Mouse (Mus musculus) thymus, postnatal 14 days (tissue): ENCODE data around the gene Hcrt.
A peak's percentile ranks its signal among the peaks of the same experiment; 100 is the strongest.
"Not testable (repeated sequence)": the region's sequence is repeated elsewhere in the genome, so short reads cannot be mapped to it uniquely, and the experiment has no call there.

Experiments used
- DNase-seq: peaks from one replicate; pipeline ENCODE4 v3.0.0; 2021

Hcrt gene

GRCm38 (mm10) chr11:100762831-100763230 lies at the start of gene Hcrt:
Gene Hcrt (minus strand): TSS chr11:100762931.
- no peak for DNase-seq

DNA sequence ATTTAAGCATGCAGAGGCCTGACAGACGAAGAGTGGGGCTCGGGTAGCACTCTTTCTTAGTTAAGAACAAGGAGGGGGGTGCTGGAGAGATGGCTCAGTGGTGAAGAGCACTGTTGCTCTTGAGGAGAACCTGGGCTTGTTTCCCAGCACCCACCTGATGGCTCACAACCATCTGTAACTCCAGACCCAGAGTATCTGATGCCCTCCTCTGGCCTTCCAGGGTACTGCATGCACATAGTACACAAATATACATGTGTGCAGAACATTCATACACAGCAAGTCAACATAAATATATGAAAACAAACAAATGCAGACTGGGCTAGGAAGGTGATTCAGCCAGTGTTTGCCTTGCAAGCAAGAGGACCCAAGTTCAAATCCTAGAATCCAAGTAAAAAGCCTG lies 48.4 kb upstream of the Hcrt start:
- peak; percentile 32 for DNase-seq

GRCm38 (mm10) chr11:100810516-100810915 lies 47.8 kb upstream of the Hcrt start:
- DNase-seq: no peak

DNA sequence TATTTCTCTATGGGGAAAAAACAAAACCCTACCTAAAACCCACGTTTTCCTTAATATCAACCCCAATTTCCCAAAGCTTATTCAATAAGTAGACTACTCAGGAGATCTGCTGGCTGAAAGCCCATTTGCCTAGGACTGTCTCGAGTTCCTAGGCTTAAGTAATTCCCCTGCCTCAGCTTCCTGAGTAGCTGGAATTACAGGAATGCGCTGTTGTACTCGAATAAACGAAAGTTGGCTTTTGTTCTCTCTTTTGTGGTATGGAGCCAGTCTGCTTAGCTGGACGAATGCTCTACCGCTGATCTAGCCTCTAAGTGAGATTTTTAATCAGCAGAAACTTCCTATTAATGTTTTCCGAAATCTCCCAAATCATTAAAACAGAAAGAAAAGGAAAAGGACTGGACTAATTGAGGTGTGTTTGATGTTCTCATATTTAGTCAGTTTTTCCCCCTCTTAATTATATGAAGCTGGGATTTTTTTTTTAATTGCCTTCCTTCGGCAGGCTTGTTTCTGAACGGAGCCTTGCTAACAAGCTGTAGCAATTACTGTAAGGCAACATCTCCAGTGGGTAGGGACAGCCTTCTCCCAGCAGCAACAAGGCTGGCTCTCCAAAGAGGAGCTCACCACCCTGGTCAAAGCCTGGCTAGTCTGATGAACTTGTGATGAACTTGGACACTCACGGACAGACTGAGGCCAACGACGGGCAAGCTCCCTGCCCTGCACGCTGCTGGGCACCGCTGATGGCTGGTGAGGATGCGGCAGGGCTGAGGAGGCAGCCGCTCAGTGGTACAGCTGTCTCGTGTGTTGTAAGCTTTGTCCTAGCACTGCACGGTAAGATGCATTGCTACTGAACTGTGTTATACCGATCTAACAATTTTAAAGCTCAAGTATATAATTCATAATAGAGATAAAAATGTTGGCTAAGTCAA lies 43.9 kb upstream of the Hcrt start:
- no peak for DNase-seq

GRCm38 (mm10) chr11:100805535-100805934 lies 42.8 kb upstream of the Hcrt start:
- no peak for DNase-seq

- DNase-seq: no peak
Measured at GRCm38 (mm10) chr11:100804409-100804808, 41.7 kb upstream of the Hcrt start.

DNA sequence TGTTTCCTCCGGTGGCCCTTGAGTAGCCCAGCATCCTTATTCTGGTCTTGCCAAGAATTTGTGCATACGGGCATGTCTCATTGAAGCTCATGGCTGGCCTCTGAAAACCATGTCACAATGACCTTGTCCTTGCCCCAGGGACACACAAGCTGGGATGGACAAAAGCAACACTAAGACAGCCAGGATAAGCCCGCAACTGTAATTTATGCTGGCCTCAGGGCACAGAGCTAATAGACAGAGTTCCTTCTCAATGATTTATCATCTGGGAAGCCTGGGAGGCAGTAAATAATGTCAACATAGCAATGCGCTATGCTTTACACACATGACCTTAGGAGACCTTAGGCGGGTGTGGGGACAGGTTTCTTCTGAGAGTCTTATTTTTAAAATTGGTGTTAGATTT lies 36.7 kb upstream of the Hcrt start:
- no peak for DNase-seq

DNA sequence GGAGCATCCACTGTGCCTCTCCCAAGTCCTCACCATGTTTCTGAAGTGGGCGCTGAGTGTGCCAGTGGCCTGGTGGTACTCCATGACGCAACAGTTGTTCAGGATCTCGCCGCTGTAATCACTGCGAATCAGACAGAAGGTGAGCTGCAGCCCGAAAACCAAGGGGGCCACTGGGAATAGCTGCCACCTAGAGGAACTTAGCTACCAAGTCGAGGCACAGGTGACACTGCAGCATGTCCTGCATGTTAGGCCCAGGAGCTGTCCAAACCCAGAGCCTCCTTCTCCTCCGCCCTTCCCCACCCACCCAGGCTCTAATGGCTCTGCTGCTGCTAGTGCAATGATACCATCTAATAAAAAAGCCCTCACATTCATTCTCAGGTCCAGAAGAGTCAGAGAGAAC lies 33.9 kb upstream of the Hcrt start:
- DNase-seq: no peak

GRCm38 (mm10) chr11:100795386-100795785 lies 32.7 kb upstream of the Hcrt start:
- DNase-seq: no peak

DNA sequence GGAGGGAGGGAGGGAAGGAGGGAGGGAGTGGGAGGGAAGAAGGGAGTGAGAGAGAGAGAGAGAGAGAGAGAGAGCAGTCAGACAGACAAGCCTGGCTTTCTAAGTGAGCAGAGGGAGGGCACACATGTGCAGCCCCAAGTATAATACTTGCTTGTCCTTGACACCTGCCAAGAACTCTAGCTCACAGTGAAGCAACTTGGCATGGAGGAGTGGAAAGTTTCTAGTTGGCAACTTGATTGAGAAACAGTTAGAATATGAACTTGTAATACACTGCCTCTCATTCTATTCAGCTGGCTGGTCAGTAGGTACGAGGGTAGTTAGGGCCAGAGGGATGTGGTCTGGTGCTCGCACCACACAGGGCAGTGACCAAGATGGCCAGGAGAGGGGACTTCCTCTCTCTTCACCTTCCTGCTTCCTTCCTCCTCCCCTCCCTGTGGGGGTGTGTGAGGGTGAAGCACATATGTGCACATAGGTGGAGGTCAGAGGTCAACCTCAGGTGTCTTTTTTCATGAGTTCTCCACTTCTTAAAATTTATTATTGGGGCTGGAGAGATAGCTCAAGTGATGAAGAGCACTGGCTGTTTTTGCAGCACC lies 28.8 kb upstream of the Hcrt start:
- DNase-seq: no peak

DNA sequence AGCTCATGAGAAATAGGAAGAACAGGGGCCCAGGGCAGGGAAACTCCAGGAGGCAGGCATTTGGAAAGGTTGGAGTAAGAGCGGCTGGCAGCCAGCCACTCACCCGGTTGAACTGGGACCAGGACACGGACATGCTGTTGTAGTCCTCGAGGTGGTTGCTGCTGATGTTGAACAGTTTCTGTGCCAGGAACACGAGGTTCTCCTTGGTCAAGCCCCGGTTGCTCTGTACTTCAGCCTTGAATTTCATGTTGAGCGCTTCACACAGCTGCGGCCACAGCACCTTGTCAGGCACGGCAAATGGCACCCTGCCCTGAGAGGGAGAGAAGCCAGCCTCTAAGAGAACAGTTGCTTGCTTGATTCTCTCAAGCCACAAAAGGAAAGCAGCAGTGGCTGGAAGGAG lies 27.9 kb upstream of the Hcrt start:
- DNase-seq: not testable (repeated sequence)

DNA sequence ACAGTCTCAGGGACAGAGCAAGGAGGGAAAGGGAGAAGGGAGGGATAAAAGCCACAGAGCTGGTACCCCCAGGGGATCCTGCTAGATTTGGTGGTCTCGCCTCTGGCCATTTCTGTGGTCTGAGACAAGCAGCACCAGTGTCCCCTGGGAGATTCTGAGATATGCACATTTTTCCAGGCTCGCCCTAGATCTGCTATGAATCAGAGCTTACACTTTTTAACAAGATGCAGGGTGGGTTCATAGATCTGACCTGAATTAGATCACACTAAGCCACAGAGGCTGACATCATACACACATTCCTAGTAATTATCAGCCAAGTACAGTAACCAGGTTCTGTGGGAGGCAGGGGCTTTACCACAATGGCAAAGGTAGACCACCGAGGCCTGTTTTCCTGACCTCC lies 27.0 kb upstream of the Hcrt start:
- no peak for DNase-seq

DNA sequence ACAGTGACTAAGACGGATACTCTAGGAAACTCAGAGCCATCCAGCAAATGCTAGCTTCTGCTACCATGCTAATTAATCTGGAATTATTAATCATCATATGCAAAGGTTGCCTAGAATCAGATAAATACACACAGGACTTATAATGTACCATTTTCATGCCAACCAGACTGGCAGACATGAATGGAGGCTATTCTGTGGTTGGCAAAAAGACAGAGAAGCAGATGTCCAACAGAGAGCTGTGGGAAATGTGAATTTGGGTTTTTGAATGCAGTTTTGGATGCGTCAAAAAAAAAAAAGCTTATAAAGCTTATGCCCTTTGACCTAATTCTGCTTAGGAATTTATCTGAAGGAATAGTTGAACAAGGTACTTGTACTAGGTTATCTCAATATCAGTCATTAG lies 23.0 kb upstream of the Hcrt start:
- DNase-seq: no peak

DNA sequence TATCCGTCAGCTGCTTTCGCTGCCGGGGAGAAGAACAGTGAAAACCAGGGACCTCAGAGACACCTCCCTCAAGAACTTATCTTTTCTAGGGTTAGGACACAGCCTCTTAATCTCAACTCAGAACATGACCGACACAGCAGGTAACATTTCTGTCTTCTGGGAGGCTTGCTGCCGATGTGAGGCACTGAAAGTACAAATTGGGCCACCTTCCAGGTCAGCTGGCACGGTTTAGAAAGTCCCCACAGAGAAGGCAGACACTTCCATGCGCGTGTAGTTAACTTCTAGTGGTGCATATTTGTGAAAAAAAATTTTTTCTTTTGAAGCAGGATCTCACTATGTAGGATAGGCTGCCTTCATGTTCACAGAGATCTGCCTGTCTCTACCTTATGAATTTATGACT lies 21.6 kb upstream of the Hcrt start:
- no peak for DNase-seq

DNA sequence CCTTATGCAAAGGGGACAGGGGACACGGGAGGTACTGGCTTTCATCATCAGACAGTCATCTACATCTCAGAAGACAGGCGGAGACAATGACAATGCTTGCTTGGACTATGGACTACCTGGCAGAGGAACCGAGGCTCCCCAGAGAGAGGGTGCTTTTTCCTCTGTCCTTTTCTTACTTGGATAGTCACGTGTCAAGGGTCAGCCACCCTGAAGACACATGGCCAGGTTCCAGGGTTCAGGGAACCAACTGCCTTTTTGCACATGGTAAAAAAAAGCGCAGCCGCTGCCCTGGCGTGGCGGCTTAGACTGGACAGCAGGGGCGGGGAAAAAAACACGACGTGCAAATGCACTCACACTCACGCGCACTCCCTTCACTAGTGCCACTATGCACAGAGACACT lies 19.8 kb upstream of the Hcrt start:
- DNase-seq: no peak

GRCm38 (mm10) chr11:100781763-100782475 lies 19.2 kb upstream of the Hcrt start:
- no peak for DNase-seq

DNA sequence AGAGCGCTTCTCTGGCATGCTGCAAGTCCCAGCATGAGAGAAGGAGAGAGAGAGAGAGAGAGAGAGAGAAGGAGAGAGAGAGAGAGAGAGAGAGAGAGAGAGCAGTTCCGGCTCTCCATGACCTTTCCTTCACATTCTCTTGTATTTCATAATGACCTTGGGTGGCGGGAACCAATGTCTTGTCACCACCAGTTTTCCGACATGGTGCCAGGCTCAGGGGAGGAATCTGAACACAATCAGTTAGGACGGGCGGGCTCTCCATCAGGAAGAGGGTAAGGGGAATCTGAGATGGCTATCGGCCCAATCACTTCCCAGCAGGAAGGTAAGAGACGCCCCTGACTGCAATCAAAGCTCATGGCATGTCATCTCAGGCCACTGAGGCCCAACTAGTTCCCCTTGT lies 17.5 kb upstream of the Hcrt start:
- DNase-seq: no peak

DNA sequence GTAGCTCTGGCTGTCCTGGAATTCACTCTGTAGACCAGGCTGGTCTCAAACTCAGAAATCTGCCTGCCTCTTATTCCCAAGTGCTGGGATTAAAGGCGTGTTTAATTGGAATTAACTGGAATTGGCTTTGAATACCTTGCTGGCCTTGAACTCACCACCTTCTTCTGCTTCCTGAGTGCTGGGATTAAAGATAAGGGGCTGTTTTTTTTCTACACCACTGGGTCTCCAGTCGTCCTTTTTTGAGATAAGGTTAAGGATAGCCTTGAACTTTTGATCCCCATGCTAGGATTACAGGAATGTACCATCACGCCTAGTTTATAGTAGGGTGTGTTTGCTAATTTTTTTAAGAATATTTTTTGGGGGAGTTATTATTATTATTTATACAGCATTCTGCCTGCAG lies 15.3 kb upstream of the Hcrt start:
- DNase-seq: no peak

GRCm38 (mm10) chr11:100775921-100776320 lies 13.2 kb upstream of the Hcrt start:
- DNase-seq: no peak

DNA sequence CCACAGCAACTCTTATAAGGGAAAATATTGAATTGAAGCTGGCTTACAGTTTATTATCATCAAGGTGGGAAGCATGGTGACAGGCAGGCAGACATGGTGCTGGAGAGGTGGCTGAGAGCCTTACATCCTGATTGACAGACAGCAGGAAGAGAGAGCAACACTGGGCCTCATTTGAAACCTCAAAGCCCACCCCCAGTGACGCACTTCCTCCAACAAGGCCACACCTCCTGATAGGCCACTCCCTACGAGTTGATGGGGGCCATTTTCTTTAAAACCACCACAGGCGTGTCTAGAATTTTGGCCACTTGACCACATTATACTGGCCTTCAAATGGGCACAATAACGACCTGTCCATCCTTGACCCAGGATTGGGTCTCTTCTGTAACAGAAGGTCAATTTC lies 11.5 kb upstream of the Hcrt start:
- DNase-seq: no peak

DNA sequence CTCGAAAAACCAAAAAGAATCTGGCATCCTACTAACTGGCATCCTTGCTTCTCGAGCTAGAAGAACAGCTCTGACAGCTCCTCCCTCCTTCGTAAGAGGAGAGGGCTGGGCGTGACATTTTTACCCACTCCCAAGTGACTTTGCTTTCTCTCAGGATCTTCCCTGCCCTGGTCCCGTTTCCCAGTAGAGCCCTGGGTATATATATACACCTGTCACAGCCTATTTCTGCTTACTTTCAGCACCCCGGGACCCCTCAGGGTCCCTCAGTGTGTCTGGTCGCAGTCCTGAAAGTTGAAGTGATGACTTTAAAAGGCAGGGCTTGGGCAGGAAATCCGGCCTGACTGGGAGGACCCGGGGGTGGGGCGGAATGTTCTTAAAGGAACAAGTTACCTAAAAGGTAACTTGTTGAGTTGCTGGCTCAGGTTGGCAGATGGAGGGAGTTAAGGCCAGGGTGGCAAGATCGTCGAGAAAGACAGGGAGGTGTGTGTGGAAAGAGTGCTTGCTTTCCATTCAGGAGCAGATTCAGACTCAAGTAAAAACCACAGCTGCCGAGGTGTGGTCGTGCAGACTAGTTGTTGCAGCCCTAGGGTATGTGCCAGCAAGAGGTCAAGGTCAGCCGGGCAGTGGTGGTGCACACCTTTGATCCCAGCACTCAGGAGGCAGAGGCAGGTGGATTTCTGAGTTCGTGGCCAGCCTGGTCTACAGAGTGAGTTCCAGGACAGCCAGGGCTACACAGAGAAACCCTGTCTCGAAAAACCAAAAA lies 8.1 kb upstream of the Hcrt start, which contains the start of gene Ghdc:
Gene Ghdc (minus strand): TSS at position 312 of the 763 bp plus-strand sequence.
- peak; percentile 87 for DNase-seq

GRCm38 (mm10) chr11:100769980-100770379 lies 7.2 kb upstream of the Hcrt start:
- no peak for DNase-seq

- DNase-seq: no peak
Measured at GRCm38 (mm10) chr11:100767871-100768270, 5.1 kb upstream of the Hcrt start.
